Mouse (Mus musculus): ENCODE measurements around the gene Syngr4. TPM values are rescaled to one million over a fixed set of nuclear protein-coding genes. Genes with fewer than 3 reads are reported as not detected.

Gene Syngr4
- polyA plus RNA-seq, 1 experiment from 2014 or later: 0.91 TPM

Other genes starting within 250 kb of the Syngr4 start
- 1.5 and 1.6 TPM in 2 replicates for gene Fut2, start 230.3 kb downstream of the Syngr4 start, polyA plus RNA-seq (2015; fragmentation: Nextera tagmentation; extraction: Ambion mirVana)
- 0.22 and 0.36 TPM in 2 replicates for gene Ntn5, start 212.7 kb downstream of the Syngr4 start, polyA plus RNA-seq (2015; fragmentation: Nextera tagmentation; extraction: Ambion mirVana)
- 0.33 and 0.65 TPM in 2 replicates for gene Sec1, start 202.3 kb downstream of the Syngr4 start, polyA plus RNA-seq (2015; fragmentation: Nextera tagmentation; extraction: Ambion mirVana)
- 4.2 and 5.1 TPM in 2 replicates for gene Car11, start 196.9 kb downstream of the Syngr4 start, polyA plus RNA-seq (2015; fragmentation: Nextera tagmentation; extraction: Ambion mirVana)
- 3.0 and 3.6 TPM in 2 replicates for gene Dbp, start 191.6 kb downstream of the Syngr4 start, polyA plus RNA-seq (2015; fragmentation: Nextera tagmentation; extraction: Ambion mirVana)
- gene Rpl18, start 181.3 kb downstream of the Syngr4 start, polyA plus RNA-seq (2015; fragmentation: Nextera tagmentation; extraction: Ambion mirVana): 520 and 591 TPM in 2 replicates
- gene Sphk2, start 178.7 kb downstream of the Syngr4 start, polyA plus RNA-seq (2015; fragmentation: Nextera tagmentation; extraction: Ambion mirVana): 18.9 and 19.1 TPM in 2 replicates
- gene Fam83e, start 175.5 kb downstream of the Syngr4 start, polyA plus RNA-seq (2015; fragmentation: Nextera tagmentation; extraction: Ambion mirVana): 0.39 and 0.84 TPM in 2 replicates
- gene Spaca4, start 170.9 kb downstream of the Syngr4 start, polyA plus RNA-seq (2015; fragmentation: Nextera tagmentation; extraction: Ambion mirVana): not detected in 2 replicates
- gene Lmtk3, start 113.0 kb downstream of the Syngr4 start, polyA plus RNA-seq (2015; fragmentation: Nextera tagmentation; extraction: Ambion mirVana): 0.53 and 0.57 TPM in 2 replicates
- 0.66 and 0.72 TPM in 2 replicates for gene Sult2b1, start 112.0 kb downstream of the Syngr4 start, polyA plus RNA-seq (2015; fragmentation: Nextera tagmentation; extraction: Ambion mirVana)
- 90.8 and 90.9 TPM in 2 replicates for gene Cyth2, start 82.1 kb downstream of the Syngr4 start, polyA plus RNA-seq (2015; fragmentation: Nextera tagmentation; extraction: Ambion mirVana)
- 0.50 and 0.57 TPM in 2 replicates for gene Kcnj14, start 71.9 kb downstream of the Syngr4 start, polyA plus RNA-seq (2015; fragmentation: Nextera tagmentation; extraction: Ambion mirVana)
- 38.1 and 40.2 TPM in 2 replicates for gene Grwd1, start 65.8 kb downstream of the Syngr4 start, polyA plus RNA-seq (2015; fragmentation: Nextera tagmentation; extraction: Ambion mirVana)
- 64.9 and 76.1 TPM in 2 replicates for gene Kdelr1, start 23.9 kb downstream of the Syngr4 start, polyA plus RNA-seq (2015; fragmentation: Nextera tagmentation; extraction: Ambion mirVana)
- 0.14 and 0.17 TPM in 2 replicates for gene Grin2d, start 18.3 kb downstream of the Syngr4 start, polyA plus RNA-seq (2015; fragmentation: Nextera tagmentation; extraction: Ambion mirVana)
- 8.8 TPM in 2 replicates for gene Tmem143, start 227 bp upstream of the Syngr4 start, polyA plus RNA-seq (2015; fragmentation: Nextera tagmentation; extraction: Ambion mirVana)
- gene Emp3, start 24.7 kb upstream of the Syngr4 start, polyA plus RNA-seq (2015; fragmentation: Nextera tagmentation; extraction: Ambion mirVana): 87.4 and 92.8 TPM in 2 replicates
- gene Ccdc114, start 27.4 kb upstream of the Syngr4 start, polyA plus RNA-seq (2015; fragmentation: Nextera tagmentation; extraction: Ambion mirVana): 3.8 and 3.9 TPM in 2 replicates
- 0.11 and 0.12 TPM in 2 replicates for gene Abcc6, start 133.6 kb upstream of the Syngr4 start, polyA plus RNA-seq (2015; fragmentation: Nextera tagmentation; extraction: Ambion mirVana)
- 35.9 and 36.2 TPM in 2 replicates for gene Nomo1, start 137.0 kb upstream of the Syngr4 start, polyA plus RNA-seq (2015; fragmentation: Nextera tagmentation; extraction: Ambion mirVana)
- 10.4 and 10.5 TPM in 2 replicates for gene Kcnj11, start 204.1 kb upstream of the Syngr4 start, polyA plus RNA-seq (2015; fragmentation: Nextera tagmentation; extraction: Ambion mirVana)